In genomic region chr6:113531840-113532404, GRCm38 (mm10) we compare ENCODE assay signal across 9 mouse cellular contexts. TPM values are rescaled to one million over a fixed set of nuclear protein-coding genes. Genes with fewer than 3 reads are reported as not detected.
DNase-seq lines count a peak whose midpoint lies in the region; ATAC-seq and TF ChIP-seq lines count a peak whose summit lies in the region.
"Had no signal": no experiment of that assay in that cellular context is flagged by ENCODE, and none has a peak within 500 bp of the region (broad histone marks: within the 10 kb centered on the region; RNA-seq: fewer than 3 reads in every experiment).

No protein-coding gene starts in this region.

- H3K9ac ChIP-seq in lung, postnatal 0 days (replicated peaks; ENCODE audit: low read depth), result no peak overlapping the region
- peak overlapping the region; percentile 89 for H3K9ac ChIP-seq in embryonic facial prominence, embryonic 13.5 days
- H3K9ac ChIP-seq in limb, embryonic 12.5 days (replicated peaks), result peak overlapping the region; percentile 79

- DNase-seq in lung, postnatal 0 days (ENCODE audit: low spot score), result no peak
- DNase-seq in lung, postnatal 4 days, result no peak
- DNase-seq in layer of hippocampus, postnatal 14 days (ENCODE audit: low spot score in 2 of 2), result no peak
- no peak for DNase-seq in adrenal gland, adult (ENCODE audit: inconsistent age in 2 of 2, low spot score in 1 of 2)
- DNase-seq in left cerebral cortex, postnatal 25 days (ENCODE audit: low spot score in 2 of 2), result no peak

- ATAC-seq in lung, postnatal 0 days, result no peak
- ATAC-seq in embryonic facial prominence, embryonic 13.5 days (ENCODE audit: insufficient number of reproducible peaks, insufficient read depth, low FRiP score, low TSS enrichment, low read depth), result no peak
- ATAC-seq in limb, embryonic 12.5 days (ENCODE audit: insufficient number of reproducible peaks, insufficient read depth, low FRiP score, low TSS enrichment, low read depth), result no peak

- WGBS in lung, postnatal 0 days, result 7% methylated on average over 7 of the region's 7 CpGs
- WGBS in embryonic facial prominence, embryonic 13.5 days, result 6% methylated on average over 7 of the region's 7 CpGs
- WGBS in limb, embryonic 12.5 days, result 11% methylated on average over 7 of the region's 7 CpGs
- WGBS in small intestine, adult 2 months, result 3% methylated on average over 7 of the region's 7 CpGs

- intact Hi-C loops in left cerebral cortex, postnatal 25 days (cut with DNase I), result loop anchor here (5.0 kb wide), 2 partner anchors 80 to 90 kb away; partner anchors contain the start of gene Vhl

- no peaks in the 10 kb centered on the region; the same call in 1 of the 2 replicates for H3K4me1 ChIP-seq in lung, postnatal 0 days (ENCODE audit: insufficient read depth, low read depth, low read length)
- peaks cover 17% of the 10 kb centered on the region for H3K4me1 ChIP-seq in embryonic facial prominence, embryonic 13.5 days
- peaks cover 13% of the 10 kb centered on the region for H3K4me1 ChIP-seq in limb, embryonic 12.5 days (replicated peaks)
- H3K4me1 ChIP-seq in small intestine, adult 2 months (ENCODE audit: control insufficient read depth, insufficient read depth, insufficient read length, low read length), result peaks cover 5% of the 10 kb centered on the region; the same call in 1 of the 2 replicates

- no peaks in the 10 kb centered on the region for H3K36me3 ChIP-seq in lung, postnatal 0 days (ENCODE audit: insufficient read depth, low read length)
- H3K36me3 ChIP-seq in embryonic facial prominence, embryonic 13.5 days, result peaks cover 5% of the 10 kb centered on the region
- peaks cover 21% of the 10 kb centered on the region for H3K36me3 ChIP-seq in limb, embryonic 12.5 days
- 0 out of 2 replicates have a peak, but pooled peaks cover 1% of the 10 kb centered on the region for H3K36me3 ChIP-seq in small intestine, adult 2 months (ENCODE audit: control insufficient read depth, insufficient read depth, low read length)

- H3K27ac ChIP-seq in lung, postnatal 0 days (ENCODE audit: low read length), result no peak overlapping the region
- no peak overlapping the region for H3K27ac ChIP-seq in embryonic facial prominence, embryonic 13.5 days
- 0 out of 2 replicates have a peak overlapping the region, but pooled peaks have one; percentile 64 for H3K27ac ChIP-seq in limb, embryonic 12.5 days
- H3K27ac ChIP-seq in small intestine, adult 2 months (ENCODE audit: insufficient read depth, low read depth, low read length), result no peak overlapping the region

- H3K9me3 ChIP-seq in lung, postnatal 0 days (ENCODE audit: low read length), result no peaks in the 10 kb centered on the region
- H3K9me3 ChIP-seq in embryonic facial prominence, embryonic 13.5 days, result no peaks in the 10 kb centered on the region
- no peaks in the 10 kb centered on the region for H3K9me3 ChIP-seq in limb, embryonic 12.5 days

- peak overlapping the region; percentile 88 for H3K4me3 ChIP-seq in lung, postnatal 0 days (ENCODE audit: low read depth, low read length)
- peak overlapping the region; percentile 85 for H3K4me3 ChIP-seq in embryonic facial prominence, embryonic 13.5 days
- peak overlapping the region; percentile 88 for H3K4me3 ChIP-seq in limb, embryonic 12.5 days (replicated peaks)
- peak overlapping the region; percentile 93 for H3K4me3 ChIP-seq in small intestine, adult 2 months (ENCODE audit: low read depth, low read length)

- H3K27me3 ChIP-seq in lung, postnatal 0 days (replicated peaks; ENCODE audit: insufficient read depth, low read length), result no peaks in the 10 kb centered on the region
- H3K27me3 ChIP-seq in embryonic facial prominence, embryonic 13.5 days, result no peaks in the 10 kb centered on the region
- no peaks in the 10 kb centered on the region for H3K27me3 ChIP-seq in limb, embryonic 12.5 days
- no peaks in the 10 kb centered on the region for H3K27me3 ChIP-seq in small intestine, adult 2 months (ENCODE audit: control insufficient read depth, insufficient read depth, low read length)

- TF ChIP-seq CTCF in lung, postnatal 0 days (IDR thresholded peaks at IDR 0.05), result no peak
- no peak for TF ChIP-seq CTCF in small intestine, adult 2 months (IDR thresholded peaks at IDR 0.05; ENCODE audit: extremely low read depth, insufficient read length, insufficient replicate concordance, low read depth, low read length)

- TF ChIP-seq EP300 in lung, postnatal 0 days (IDR thresholded peaks at IDR 0.05), result no peak

- TF ChIP-seq POLR2A in small intestine, adult 2 months (IDR thresholded peaks at IDR 0.05; ENCODE audit: low read depth, low read length), result no peak

- peak overlapping the region; percentile 70 for H3K4me2 ChIP-seq in lung, postnatal 0 days (replicated peaks; ENCODE audit: low read depth, low read length)
- H3K4me2 ChIP-seq in embryonic facial prominence, embryonic 13.5 days, result peak overlapping the region; percentile 75
- peak overlapping the region; percentile 76 for H3K4me2 ChIP-seq in limb, embryonic 12.5 days

RNA-seq across cellular contexts. Expression of gene Fancd2, which starts 0.4 kb away (rescaled TPM):
- polyA plus RNA-seq in lung, postnatal 0 days (2015; fragmentation: Nextera tagmentation; extraction: Ambion mirVana), result 0.53 and 1.0 TPM in 2 replicates
- polyA plus RNA-seq in embryonic facial prominence, embryonic 13.5 days (2015; fragmentation: Nextera tagmentation; extraction: Ambion mirVana), result 13.6 and 14.4 TPM in 2 replicates
- 14.8 and 16.1 TPM in 2 replicates for polyA plus RNA-seq in limb, embryonic 12.5 days (2016; fragmentation: Nextera tagmentation; extraction: Ambion mirVana)
- polyA plus RNA-seq in small intestine, adult 2 months (2012; rRNA removed), result 0.93 and 1.2 TPM in 2 replicates
- 1 to 10 TPM; 2.5 to 4.1 TPM for total RNA-seq in layer of hippocampus, postnatal 14 days (2021)
- total RNA-seq in left cerebral cortex, postnatal 25 days (2021), result 1 to 10 TPM; 1.9 to 2.1 TPM

RNA-seq across cellular contexts. Expression of gene Emc3, which starts 0.5 kb away (rescaled TPM):
- 93.7 and 95.7 TPM in 2 replicates for polyA plus RNA-seq in lung, postnatal 0 days (2015; fragmentation: Nextera tagmentation; extraction: Ambion mirVana)
- 95.2 and 96.1 TPM in 2 replicates for polyA plus RNA-seq in embryonic facial prominence, embryonic 13.5 days (2015; fragmentation: Nextera tagmentation; extraction: Ambion mirVana)
- polyA plus RNA-seq in limb, embryonic 12.5 days (2016; fragmentation: Nextera tagmentation; extraction: Ambion mirVana), result 76.4 TPM in 2 replicates
- 13.9 and 19.7 TPM in 2 replicates for polyA plus RNA-seq in small intestine, adult 2 months (2012; rRNA removed)
- total RNA-seq in layer of hippocampus, postnatal 14 days (2021), result 10 to 100 TPM; 79.0 to 80.5 TPM
- 10 to 100 TPM; 82.5 to 83.2 TPM for total RNA-seq in left cerebral cortex, postnatal 25 days (2021)

RNA-seq across cellular contexts. Expression of gene Prrt3, which starts 30.2 kb away (rescaled TPM):
- polyA plus RNA-seq in lung, postnatal 0 days (2015; fragmentation: Nextera tagmentation; extraction: Ambion mirVana), result 0.20 and 0.30 TPM in 2 replicates
- 2.3 and 2.6 TPM in 2 replicates for polyA plus RNA-seq in embryonic facial prominence, embryonic 13.5 days (2015; fragmentation: Nextera tagmentation; extraction: Ambion mirVana)
- 0.98 and 1.0 TPM in 2 replicates for polyA plus RNA-seq in limb, embryonic 12.5 days (2016; fragmentation: Nextera tagmentation; extraction: Ambion mirVana)
- polyA plus RNA-seq in small intestine, adult 2 months (2012; rRNA removed), result 0.05 TPM in 1 of 2 replicates, not detected in the other
- total RNA-seq in layer of hippocampus, postnatal 14 days (2021), result 10 to 100 TPM; 45.8 to 48.1 TPM
- total RNA-seq in left cerebral cortex, postnatal 25 days (2021), result 10 to 100 TPM; 56.2 to 57.0 TPM
- total RNA-seq: hematopoietic stem cell, adult 5-6 weeks had no signal

RNA-seq across cellular contexts. Expression of gene Creld1, which starts 48.8 kb away (rescaled TPM):
- 25.5 and 27.2 TPM in 2 replicates for polyA plus RNA-seq in lung, postnatal 0 days (2015; fragmentation: Nextera tagmentation; extraction: Ambion mirVana)
- polyA plus RNA-seq in embryonic facial prominence, embryonic 13.5 days (2015; fragmentation: Nextera tagmentation; extraction: Ambion mirVana), result 13.9 and 14.6 TPM in 2 replicates
- 14.1 and 14.9 TPM in 2 replicates for polyA plus RNA-seq in limb, embryonic 12.5 days (2016; fragmentation: Nextera tagmentation; extraction: Ambion mirVana)
- polyA plus RNA-seq in small intestine, adult 2 months (2012; rRNA removed), result 5.7 and 6.6 TPM in 2 replicates
- 100 to 1,000 TPM in 1 of 2 experiments, 10 to 100 TPM in 1; 99.5 to 101 TPM for total RNA-seq in layer of hippocampus, postnatal 14 days (2021)
- 100 to 1,000 TPM; 114 to 121 TPM for total RNA-seq in left cerebral cortex, postnatal 25 days (2021)
